Mouse (Mus musculus) embryonic facial prominence, embryonic 12.5 days (tissue): Measurements from ENCODE around the gene Tceanc. TPM values are rescaled to one million over a fixed set of nuclear protein-coding genes. Genes with fewer than 3 reads are reported as not detected.

Experiments used
- ATAC-seq: fragments of 200-750 bp; cut with Nextera tagmentation; 2 replicates; pipeline ENCODE4 v1.8.0; 2017; ENCODE audit not compliant: insufficient number of reproducible peaks, insufficient read depth, low FRiP score, low TSS enrichment
- H3K27ac ChIP-seq: fragments of 300-500 bp; sonication (generic); 2 replicates; pipeline ENCODE4 v1.5.1; 2016; ENCODE audit warnings: mild to moderate bottlenecking
- H3K27me3 ChIP-seq: fragments of 300-500 bp; sonication (generic); 2 replicates; pipeline ENCODE4 v1.6.1; 2016; ENCODE audit warnings: mild to moderate bottlenecking, moderate library complexity
- H3K36me3 ChIP-seq: fragments of 300-500 bp; sonication (generic); 2 replicates; pipeline ENCODE4 v1.6.1; 2016; ENCODE audit warnings: mild to moderate bottlenecking
- H3K4me1 ChIP-seq: fragments of 300-500 bp; sonication (generic); 2 replicates; pipeline ENCODE4 v1.6.1; 2016
- H3K4me2 ChIP-seq: fragments of 300-500 bp; sonication (generic); replicated peaks from 2 replicates; pipeline ENCODE4 v1.6.1; 2016; ENCODE audit warnings: mild to moderate bottlenecking, moderate library complexity
- H3K4me3 ChIP-seq: fragments of 300-500 bp; sonication (generic); 2 replicates; pipeline ENCODE4 v1.5.1; 2016; ENCODE audit warnings: mild to moderate bottlenecking
- H3K9ac ChIP-seq: fragments of 300-500 bp; sonication (generic); 2 replicates; pipeline ENCODE4 v1.6.1; 2016; ENCODE audit warnings: mild to moderate bottlenecking, moderate library complexity
- H3K9me3 ChIP-seq: fragments of 300-500 bp; sonication (generic); 2 replicates; pipeline ENCODE4 v1.6.1; 2016; ENCODE audit warnings: mild to moderate bottlenecking, moderate library complexity
- WGBS: fragments of 180-500 bp; shearing (Covaris S2); methylation state at CpG from one replicate; pipeline ENCODE4 v1.1.7; 2016; 5-methylcytosine and 5-hydroxymethylcytosine counted together
- polyA plus RNA-seq: library from polyadenylated mRNA; unstranded; fragments of >200 nt; fragmentation: Nextera tagmentation; extraction: Ambion mirVana; gene quantifications from 2 replicates; pipeline ENCODE4 v1.2.1, GENCODE M21; 2016

Tceanc gene
- polyA plus RNA-seq, 1 experiment from 2014 or later: 11.8 TPM

GRCm38 (mm10) chrX:166479365-166479983 is 38.9 kb downstream of the Tceanc start, which contains the start of gene Rab9:
Gene Rab9, minus strand, starts transcription at chrX:166479867.
- Histone ChIP-seq H3K4me2 (peak within 1 kb of the TSS; percentile 53), H3K27ac (peak within 1 kb of the TSS; percentile 81), H3K27me3 (0 out of 2 replicates have a peak, but pooled peaks cover 5% of the 10 kb centered on the region), H3K4me3 (peak within 1 kb of the TSS; percentile 59), H3K9ac (peak within 1 kb of the TSS; percentile 65), H3K36me3 (no peaks in the 10 kb centered on the region), H3K4me1 (no peaks in the 10 kb centered on the region), H3K9me3 (no peaks in the 10 kb centered on the region)
- ATAC-seq: peak; percentile 96
- 17% methylated on average over 36 of the region's 41 CpGs for WGBS

- Histone ChIP-seq H3K4me1 (no peaks in the 10 kb centered on the region), H3K9ac (peak overlapping the region; percentile 65), H3K9me3 (no peaks in the 10 kb centered on the region), H3K4me2 (peak overlapping the region; percentile 53), H3K4me3 (peak overlapping the region; percentile 59), H3K36me3 (no peaks in the 10 kb centered on the region), H3K27ac (peak overlapping the region; percentile 81), H3K27me3 (0 out of 2 replicates have a peak, but pooled peaks cover 5% of the 10 kb centered on the region)
- no peak for ATAC-seq
- 26% methylated on average over 28 of the region's 28 CpGs for WGBS
Measured at GRCm38 (mm10) chrX:166478631-166479364, 39.6 kb downstream of the Tceanc start.

- ATAC-seq: no peak
- no peaks in the 10 kb centered on the region for H3K4me1 ChIP-seq
- H3K36me3 ChIP-seq: no peaks in the 10 kb centered on the region
- no peak overlapping the region for H3K9ac ChIP-seq
- peak overlapping the region; percentile 53 for H3K4me2 ChIP-seq
- 0 out of 2 replicates have a peak overlapping the region, but pooled peaks have one; percentile 10 for H3K4me3 ChIP-seq
- H3K27me3 ChIP-seq: 0 out of 2 replicates have a peak, but pooled peaks cover 5% of the 10 kb centered on the region
- WGBS: 62% methylated on average over 6 of the region's 6 CpGs
- H3K9me3 ChIP-seq: no peaks in the 10 kb centered on the region
- no peak overlapping the region for H3K27ac ChIP-seq
Measured at GRCm38 (mm10) chrX:166477393-166477792, 41.0 kb downstream of the Tceanc start.

GRCm38 (mm10) chrX:166472612-166473011 is 45.8 kb downstream of the Tceanc start:
- no peak overlapping the region for H3K27ac ChIP-seq
- H3K4me1 ChIP-seq: no peaks in the 10 kb centered on the region
- H3K27me3 ChIP-seq: no peaks in the 10 kb centered on the region
- ATAC-seq: no peak
- no peaks in the 10 kb centered on the region for H3K9me3 ChIP-seq
- H3K4me3 ChIP-seq: no peak overlapping the region
- WGBS: 79% methylated on average over 6 of the region's 6 CpGs
- no peak overlapping the region for H3K9ac ChIP-seq
- H3K36me3 ChIP-seq: 0 out of 2 replicates have a peak, but pooled peaks cover 6% of the 10 kb centered on the region
- H3K4me2 ChIP-seq: no peak overlapping the region

- Histone ChIP-seq H3K4me1 (no peaks in the 10 kb centered on the region), H3K4me3 (no peak overlapping the region), H3K27ac (no peak overlapping the region), H3K4me2 (no peak overlapping the region), H3K9me3 (no peaks in the 10 kb centered on the region), H3K27me3 (no peaks in the 10 kb centered on the region), H3K9ac (no peak overlapping the region), H3K36me3 (0 out of 2 replicates have a peak, but pooled peaks cover 6% of the 10 kb centered on the region)
- 95% methylated on average over 7 of the region's 7 CpGs for WGBS
- no peak for ATAC-seq
Measured at GRCm38 (mm10) chrX:166468321-166468720, 50.0 kb downstream of the Tceanc start.

- no peak overlapping the region for H3K4me2 ChIP-seq
- ATAC-seq: no peak
- H3K9ac ChIP-seq: no peak overlapping the region
- no peak overlapping the region for H3K27ac ChIP-seq
- no peaks in the 10 kb centered on the region for H3K9me3 ChIP-seq
- 97% methylated on average over 1 of the region's 1 CpGs for WGBS
- H3K4me1 ChIP-seq: no peaks in the 10 kb centered on the region
- no peaks in the 10 kb centered on the region for H3K27me3 ChIP-seq
- H3K4me3 ChIP-seq: no peak overlapping the region
- peaks cover 3% of the 10 kb centered on the region; the same call in 1 of the 2 replicates for H3K36me3 ChIP-seq
Measured at GRCm38 (mm10) chrX:166455525-166455924, 62.8 kb downstream of the Tceanc start.

GRCm38 (mm10) chrX:166454331-166454730 is 64.0 kb downstream of the Tceanc start:
- H3K4me3 ChIP-seq: no peak overlapping the region
- H3K36me3 ChIP-seq: peaks cover 3% of the 10 kb centered on the region; the same call in 1 of the 2 replicates
- H3K9me3 ChIP-seq: no peaks in the 10 kb centered on the region
- no peak overlapping the region for H3K27ac ChIP-seq
- no peak for ATAC-seq
- WGBS: 67% methylated on average over 3 of the region's 3 CpGs
- no peaks in the 10 kb centered on the region for H3K27me3 ChIP-seq
- H3K4me2 ChIP-seq: no peak overlapping the region
- no peaks in the 10 kb centered on the region for H3K4me1 ChIP-seq
- no peak overlapping the region for H3K9ac ChIP-seq

GRCm38 (mm10) chrX:166453532-166453931 is 64.8 kb downstream of the Tceanc start:
- Histone ChIP-seq H3K9ac (no peak overlapping the region), H3K27me3 (no peaks in the 10 kb centered on the region)
- WGBS: 86% methylated on average over 6 of the region's 6 CpGs

More at GRCm38 (mm10) chrX:166453532-166453931, 64.8 kb downstream of the Tceanc start:
- Histone ChIP-seq H3K36me3 (peaks cover 3% of the 10 kb centered on the region; the same call in 1 of the 2 replicates), H3K9me3 (no peaks in the 10 kb centered on the region), H3K4me1 (no peaks in the 10 kb centered on the region), H3K27ac (no peak overlapping the region), H3K4me2 (no peak overlapping the region), H3K4me3 (no peak overlapping the region)
- ATAC-seq: no peak

Other genes starting within 250 kb of the Tceanc start
- gene Trappc2, start 78.0 kb downstream of the Tceanc start, polyA plus RNA-seq: 29.8 and 31.2 TPM in 2 replicates
- 7.9 and 9.1 TPM in 2 replicates for gene Ofd1, start 77.9 kb downstream of the Tceanc start, polyA plus RNA-seq
- gene Rab9, start 38.7 kb downstream of the Tceanc start, polyA plus RNA-seq: 57.7 and 59.9 TPM in 2 replicates
- 44.7 and 49.8 TPM in 2 replicates for gene Egfl6, start 67.2 kb upstream of the Tceanc start, polyA plus RNA-seq